Mouse (Mus musculus): Measurements from ENCODE around the gene Tas2r110. TPM values are rescaled to one million over a fixed set of nuclear protein-coding genes. Genes with fewer than 3 reads are reported as not detected.

The Tas2r110 gene
- polyA plus RNA-seq (2015; fragmentation: Nextera tagmentation; extraction: Ambion mirVana): not detected in 2 replicates

DNA sequence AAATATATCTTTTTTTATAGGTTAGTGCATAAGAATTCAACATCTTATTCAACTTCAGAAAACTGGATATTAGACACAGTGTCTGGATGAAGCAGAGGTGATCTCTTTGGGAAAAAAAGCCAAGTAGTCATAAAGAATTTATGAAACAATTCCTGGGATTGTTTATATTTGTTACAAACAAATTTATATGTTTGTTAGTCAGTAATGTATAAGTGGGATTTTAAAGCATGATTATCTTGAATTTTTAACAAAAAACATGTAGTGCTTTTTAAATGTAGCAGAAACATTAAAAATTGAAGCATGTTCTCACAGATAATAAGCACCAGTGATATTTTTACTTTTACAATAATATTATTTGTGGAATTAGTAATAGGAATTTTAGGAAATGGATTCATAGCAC is at the start of gene Tas2r110:
Gene Tas2r110 (plus strand): TSS at position 301 of the 400 bp plus-strand sequence.
- Histone ChIP-seq H3K4me1 (replicated peaks) (no peaks in the 10 kb centered on the region), H3K4me3 (replicated peaks) (no peak within 1 kb of the TSS), H3K27me3 (replicated peaks) (no peaks in the 10 kb centered on the region), H3K9me3 (no peaks in the 10 kb centered on the region), H3K36me3 (no peaks in the 10 kb centered on the region), H3K9ac (no peak within 1 kb of the TSS), H3K4me2 (replicated peaks) (no peak within 1 kb of the TSS), H3K27ac (no peak within 1 kb of the TSS)
- ATAC-seq: no peak

DNA sequence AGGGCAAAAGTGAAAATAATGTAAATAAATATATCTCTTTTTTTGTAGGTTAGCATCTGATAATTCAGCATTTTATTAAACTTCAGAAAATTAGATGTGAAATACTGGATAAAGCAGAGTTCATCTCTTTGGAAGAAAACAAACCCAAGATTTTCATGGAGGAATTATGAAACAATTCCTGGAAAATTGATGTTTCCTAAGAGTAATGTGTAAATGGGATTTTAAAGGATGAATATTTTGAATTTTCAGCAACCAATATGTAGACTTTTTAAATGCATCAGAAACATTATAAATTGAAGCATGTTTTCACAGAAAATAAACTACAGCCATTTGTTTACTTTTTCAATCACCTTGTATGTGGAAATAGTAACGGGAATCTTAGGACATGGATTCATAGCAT is 21.0 kb upstream of the Tas2r110 start, which contains the start of gene Tas2r123:
Gene Tas2r123 (plus strand): TSS at position 301 of the 400 bp plus-strand sequence.
- H3K4me2 ChIP-seq (replicated peaks): no peak within 1 kb of the TSS
- ATAC-seq: no peak
- H3K27ac ChIP-seq: no peak within 1 kb of the TSS
- H3K9ac ChIP-seq: no peak within 1 kb of the TSS
- no peak within 1 kb of the TSS for H3K4me3 ChIP-seq (replicated peaks)
- H3K27me3 ChIP-seq (replicated peaks): no peaks in the 10 kb centered on the region
- no peaks in the 10 kb centered on the region for H3K9me3 ChIP-seq
- H3K36me3 ChIP-seq: no peaks in the 10 kb centered on the region
- H3K4me1 ChIP-seq (replicated peaks): no peaks in the 10 kb centered on the region
- 77% methylated on average over 1 of the region's 1 CpGs for WGBS

DNA sequence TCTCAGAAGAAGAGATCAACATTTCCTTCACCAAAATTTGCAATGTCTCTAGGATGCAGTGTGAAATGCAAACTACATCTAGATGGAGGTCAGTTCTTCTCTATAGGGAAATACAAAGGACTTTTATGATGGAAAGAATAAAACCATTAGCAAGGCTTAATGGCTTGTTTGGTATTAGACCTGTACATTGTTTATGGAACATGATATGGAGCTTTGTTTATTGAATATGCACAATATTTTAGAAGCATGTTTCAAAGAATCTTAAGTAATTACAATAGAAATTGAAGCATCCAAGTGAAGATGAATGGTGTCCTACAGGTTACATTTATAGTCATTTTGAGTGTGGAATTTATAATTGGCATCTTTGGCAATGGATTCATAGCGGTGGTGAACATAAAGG is 12.7 kb upstream of the Tas2r110 start, which contains the start of gene Tas2r116:
Gene Tas2r116 (plus strand): TSS at position 301 of the 400 bp plus-strand sequence.
- Histone ChIP-seq H3K27ac (no peak within 1 kb of the TSS), H3K9me3 (no peaks in the 10 kb centered on the region)
- ATAC-seq: no peak

DNA sequence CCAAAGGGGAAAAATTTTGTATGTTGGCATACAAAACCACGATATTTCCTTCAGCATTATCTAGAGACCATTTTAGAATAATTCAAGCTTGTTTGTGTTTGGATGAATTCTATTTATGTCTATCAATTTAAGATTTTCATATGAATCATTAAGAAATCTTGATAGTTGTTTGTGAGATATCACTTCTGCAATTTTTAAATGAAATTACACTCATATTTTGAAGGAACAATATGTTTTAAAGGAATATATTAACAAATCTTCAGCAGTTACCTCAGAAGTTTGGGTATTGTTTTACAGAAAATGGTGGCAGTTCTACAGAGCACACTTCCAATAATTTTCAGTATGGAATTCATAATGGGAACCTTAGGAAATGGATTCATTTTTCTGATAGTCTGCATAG is 24.9 kb downstream of the Tas2r110 start, which contains the start of gene Tas2r113:
Gene Tas2r113 (plus strand): TSS at position 301 of the 400 bp plus-strand sequence.
- H3K4me3 ChIP-seq (replicated peaks): no peak within 1 kb of the TSS
- 75% methylated on average over 1 of the region's 1 CpGs for WGBS
- no peak within 1 kb of the TSS for H3K4me2 ChIP-seq (replicated peaks)
- H3K9me3 ChIP-seq: no peaks in the 10 kb centered on the region
- no peak within 1 kb of the TSS for H3K9ac ChIP-seq
- no peaks in the 10 kb centered on the region for H3K4me1 ChIP-seq (replicated peaks)
- no peak for ATAC-seq
- H3K27ac ChIP-seq: no peak within 1 kb of the TSS
- no peaks in the 10 kb centered on the region for H3K27me3 ChIP-seq (replicated peaks)
- H3K36me3 ChIP-seq: no peaks in the 10 kb centered on the region

More for the DNA sequence above, 12.7 kb upstream of the Tas2r110 start, which contains the start of gene Tas2r116:
- WGBS: 75% methylated on average over 1 of the region's 1 CpGs
- Histone ChIP-seq H3K9ac (no peak within 1 kb of the TSS), H3K4me2 (replicated peaks) (no peak within 1 kb of the TSS), H3K36me3 (no peaks in the 10 kb centered on the region), H3K4me3 (replicated peaks) (no peak within 1 kb of the TSS), H3K27me3 (replicated peaks) (no peaks in the 10 kb centered on the region), H3K4me1 (replicated peaks) (no peaks in the 10 kb centered on the region)

DNA sequence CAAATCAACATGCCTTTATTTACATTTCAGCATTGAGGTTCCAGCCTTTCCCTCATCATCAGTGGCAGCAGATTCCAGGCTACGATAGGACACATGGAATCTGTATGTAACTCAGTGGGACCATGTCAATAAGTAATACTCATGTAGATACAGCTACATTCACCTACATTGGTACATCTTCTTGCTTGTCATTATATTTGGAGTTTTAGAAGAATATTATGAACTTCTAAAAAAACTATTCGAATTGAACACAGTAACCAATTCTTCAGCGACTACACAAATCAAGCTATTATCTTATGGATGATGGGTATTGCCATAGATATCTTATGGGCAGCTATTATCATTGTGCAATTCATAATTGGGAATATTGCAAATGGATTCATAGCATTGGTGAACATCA is 41.5 kb downstream of the Tas2r110 start, which contains the start of gene Tas2r125:
Gene Tas2r125 (plus strand): TSS at position 301 of the 400 bp plus-strand sequence.
- no peaks in the 10 kb centered on the region for H3K36me3 ChIP-seq
- H3K4me2 ChIP-seq (replicated peaks): no peak within 1 kb of the TSS
- no peaks in the 10 kb centered on the region for H3K9me3 ChIP-seq
- H3K27ac ChIP-seq: no peak within 1 kb of the TSS
- H3K4me1 ChIP-seq (replicated peaks): no peaks in the 10 kb centered on the region
- no peak within 1 kb of the TSS for H3K9ac ChIP-seq
- ATAC-seq: no peak
- no peak within 1 kb of the TSS for H3K4me3 ChIP-seq (replicated peaks)
- WGBS: 87% methylated on average over 3 of the region's 3 CpGs
- H3K27me3 ChIP-seq (replicated peaks): no peaks in the 10 kb centered on the region

Other genes with a start within 250 kb of the Tas2r110 start
- not detected in 2 replicates for gene A630073D07Rik, start 216.5 kb upstream of the Tas2r110 start, polyA plus RNA-seq (2015; fragmentation: Nextera tagmentation; extraction: Ambion mirVana)
- gene Tas2r120, start 211.1 kb upstream of the Tas2r110 start, polyA plus RNA-seq (2015; fragmentation: Nextera tagmentation; extraction: Ambion mirVana): not detected in 2 replicates
- not detected in 2 replicates for gene Tas2r121, start 167.0 kb upstream of the Tas2r110 start, polyA plus RNA-seq (2015; fragmentation: Nextera tagmentation; extraction: Ambion mirVana)
- gene Tas2r122, start 156.1 kb upstream of the Tas2r110 start, polyA plus RNA-seq (2015; fragmentation: Nextera tagmentation; extraction: Ambion mirVana): not detected in 2 replicates
- not detected in 2 replicates for gene Tas2r115, start 130.0 kb upstream of the Tas2r110 start, polyA plus RNA-seq (2015; fragmentation: Nextera tagmentation; extraction: Ambion mirVana)
- gene Tas2r124, start 113.3 kb upstream of the Tas2r110 start, polyA plus RNA-seq (2015; fragmentation: Nextera tagmentation; extraction: Ambion mirVana): not detected in 2 replicates
- gene Tas2r102, start 105.9 kb upstream of the Tas2r110 start, polyA plus RNA-seq (2015; fragmentation: Nextera tagmentation; extraction: Ambion mirVana): not detected in 2 replicates
- gene Tas2r136, start 89.8 kb upstream of the Tas2r110 start, polyA plus RNA-seq (2015; fragmentation: Nextera tagmentation; extraction: Ambion mirVana): not detected in 2 replicates
- not detected in 2 replicates for gene Tas2r117, start 65.2 kb upstream of the Tas2r110 start, polyA plus RNA-seq (2015; fragmentation: Nextera tagmentation; extraction: Ambion mirVana)
- gene Tas2r123, start 20.9 kb upstream of the Tas2r110 start, polyA plus RNA-seq (2015; fragmentation: Nextera tagmentation; extraction: Ambion mirVana): not detected in 2 replicates
- not detected in 2 replicates for gene Tas2r116, start 12.6 kb upstream of the Tas2r110 start, polyA plus RNA-seq (2015; fragmentation: Nextera tagmentation; extraction: Ambion mirVana)
- not detected in 2 replicates for gene Tas2r113, start 25.0 kb downstream of the Tas2r110 start, polyA plus RNA-seq (2015; fragmentation: Nextera tagmentation; extraction: Ambion mirVana)
- gene Tas2r125, start 41.6 kb downstream of the Tas2r110 start, polyA plus RNA-seq (2015; fragmentation: Nextera tagmentation; extraction: Ambion mirVana): not detected in 2 replicates
- gene Tas2r129, start 83.1 kb downstream of the Tas2r110 start, polyA plus RNA-seq (2015; fragmentation: Nextera tagmentation; extraction: Ambion mirVana): not detected in 2 replicates
- gene Tas2r131, start 89.9 kb downstream of the Tas2r110 start, polyA plus RNA-seq (2015; fragmentation: Nextera tagmentation; extraction: Ambion mirVana): not detected in 2 replicates
- gene Tas2r109, start 113.0 kb downstream of the Tas2r110 start, polyA plus RNA-seq (2015; fragmentation: Nextera tagmentation; extraction: Ambion mirVana): not detected in 2 replicates
- gene Tas2r103, start 169.1 kb downstream of the Tas2r110 start, polyA plus RNA-seq (2015; fragmentation: Nextera tagmentation; extraction: Ambion mirVana): not detected in 2 replicates
- not detected in 2 replicates for gene Tas2r140, start 187.8 kb downstream of the Tas2r110 start, polyA plus RNA-seq (2015; fragmentation: Nextera tagmentation; extraction: Ambion mirVana)
- gene Smim10l1, start 236.9 kb downstream of the Tas2r110 start, polyA plus RNA-seq (2015; fragmentation: Nextera tagmentation; extraction: Ambion mirVana): 78.2 and 99.2 TPM in 2 replicates

Measured in intestine, embryonic 15.5 days (tissue).